ENCODE assay signal across 10 mouse cellular contexts in genomic region chr16:31425508-31425907, GRCm38 (mm10). TPM values are rescaled to one million over a fixed set of nuclear protein-coding genes. Genes with fewer than 3 reads are reported as not detected.
A peak's percentile ranks its signal among the peaks of the same experiment; 100 is the strongest.
DNase-seq lines count a peak whose midpoint lies in the region; ATAC-seq and TF ChIP-seq lines count a peak whose summit lies in the region.
"Had no signal": no experiment of that assay in that cellular context is flagged by ENCODE, and none has a peak within 500 bp of the region (broad histone marks: within the 10 kb centered on the region; RNA-seq: fewer than 3 reads in every experiment).

No protein-coding gene starts in this region.

- intact Hi-C loops in heart, postnatal 14 days (cut with DNase I): no loop called here

- no peak overlapping the region for H3K9ac ChIP-seq in hindbrain, embryonic 12.5 days
- H3K9ac ChIP-seq in liver, embryonic 11.5 days (ENCODE audit: low read depth, low read length): no peak overlapping the region
- H3K9ac ChIP-seq: embryonic facial prominence, embryonic 13.5 days; lung, embryonic 15.5 days had no signal

- H3K4me3 ChIP-seq in hindbrain, embryonic 10.5 days: no peak overlapping the region
- H3K4me3 ChIP-seq in hindbrain, embryonic 12.5 days: no peak overlapping the region
- H3K4me3 ChIP-seq in G1E (ENCODE audit: low read depth, low read length): no peak overlapping the region
- no peak overlapping the region for H3K4me3 ChIP-seq in cerebellum, adult 2 months (replicated peaks; ENCODE audit: insufficient read depth, low read depth, low read length)
- H3K4me3 ChIP-seq in liver, embryonic 11.5 days (ENCODE audit: low read depth, low read length): no peak overlapping the region
- H3K4me3 ChIP-seq: embryonic facial prominence, embryonic 13.5 days; lung, embryonic 15.5 days had no signal

- WGBS in hindbrain, embryonic 10.5 days: 7% methylated on average over 4 of the region's 4 CpGs
- 0% methylated on average over 4 of the region's 4 CpGs for WGBS in hindbrain, embryonic 12.5 days
- WGBS in cerebellum, adult 2 months: under 1% methylated on average over 4 of the region's 4 CpGs
- WGBS in liver, embryonic 11.5 days: 2% methylated on average over 4 of the region's 4 CpGs

- no peak overlapping the region for H3K4me2 ChIP-seq in hindbrain, embryonic 12.5 days (replicated peaks)
- no peak overlapping the region for H3K4me2 ChIP-seq in liver, embryonic 11.5 days
- H3K4me2 ChIP-seq: embryonic facial prominence, embryonic 13.5 days; lung, embryonic 15.5 days had no signal

- ATAC-seq in hindbrain, embryonic 12.5 days (ENCODE audit: low FRiP score): no peak
- ATAC-seq in G1E (ENCODE audit: extremely low read depth, insufficient number of reproducible peaks, low FRiP score, poor library complexity, severe bottlenecking): no peak; the same call in 1 of the 2 replicates
- ATAC-seq in liver, embryonic 11.5 days (replicated peaks; ENCODE audit: low FRiP score): no peak

- H3K9me3 ChIP-seq in hindbrain, embryonic 10.5 days: no peaks in the 10 kb centered on the region
- H3K9me3 ChIP-seq in hindbrain, embryonic 12.5 days (replicated peaks): no peaks in the 10 kb centered on the region
- peaks cover 18% of the 10 kb centered on the region for H3K9me3 ChIP-seq in G1E (replicated peaks)
- no peaks in the 10 kb centered on the region for H3K9me3 ChIP-seq in liver, embryonic 11.5 days (ENCODE audit: control insufficient read depth, low read length)
- H3K9me3 ChIP-seq: embryonic facial prominence, embryonic 13.5 days; lung, embryonic 15.5 days had no signal

- peak; percentile 64 for DNase-seq in hindbrain, embryonic 10.5 days (ENCODE audit: low spot score)
- peak; percentile 38 for DNase-seq in G1E (ENCODE audit: low spot score)
- peak; percentile 78 to 89 for DNase-seq in cerebellum, adult 2 months
- peak; percentile 70 to 77 for DNase-seq in heart, postnatal 14 days
- peak; percentile 57 for DNase-seq in liver, embryonic 11.5 days (ENCODE audit: low spot score)
- peak; percentile 78 for DNase-seq in retina, postnatal 1 day
- peak; percentile 95 for DNase-seq in thymus, postnatal 4 days

- TF ChIP-seq POLR2A in cerebellum, adult 2 months (IDR thresholded peaks at IDR 0.05; ENCODE audit: borderline replicate concordance, insufficient read depth, low read length): no peak

- H3K27ac ChIP-seq in hindbrain, embryonic 10.5 days: no peak overlapping the region
- H3K27ac ChIP-seq in hindbrain, embryonic 12.5 days: no peak overlapping the region
- no peak overlapping the region for H3K27ac ChIP-seq in cerebellum, adult 2 months (ENCODE audit: insufficient read depth, low read length)
- H3K27ac ChIP-seq in liver, embryonic 11.5 days (ENCODE audit: low read depth, low read length): no peak overlapping the region
- H3K27ac ChIP-seq: embryonic facial prominence, embryonic 13.5 days; lung, embryonic 15.5 days had no signal

- no peaks in the 10 kb centered on the region for H3K36me3 ChIP-seq in hindbrain, embryonic 10.5 days
- no peaks in the 10 kb centered on the region for H3K36me3 ChIP-seq in hindbrain, embryonic 12.5 days
- no peaks in the 10 kb centered on the region for H3K36me3 ChIP-seq in G1E (replicated peaks)
- H3K36me3 ChIP-seq in liver, embryonic 11.5 days (ENCODE audit: control insufficient read depth, insufficient read depth, low read length): no peaks in the 10 kb centered on the region
- H3K36me3 ChIP-seq: embryonic facial prominence, embryonic 13.5 days; lung, embryonic 15.5 days had no signal

- peaks cover 37% of the 10 kb centered on the region for H3K27me3 ChIP-seq in hindbrain, embryonic 10.5 days (ENCODE audit: insufficient read depth, poor library complexity, severe bottlenecking)
- peaks cover 20% of the 10 kb centered on the region for H3K27me3 ChIP-seq in hindbrain, embryonic 12.5 days
- H3K27me3 ChIP-seq in G1E (ENCODE audit: insufficient read depth, low read length): peaks cover 19% of the 10 kb centered on the region; the same call in 1 of the 2 replicates
- no peaks in the 10 kb centered on the region for H3K27me3 ChIP-seq in cerebellum, adult 2 months (ENCODE audit: control insufficient read depth, insufficient read depth, low read length)
- peaks cover 21% of the 10 kb centered on the region for H3K27me3 ChIP-seq in liver, embryonic 11.5 days (replicated peaks; ENCODE audit: control insufficient read depth, insufficient read depth, low read length)

- peak; percentile 99 for TF ChIP-seq CTCF in G1E (IDR thresholded peaks at IDR 0.05; ENCODE audit: low read depth, low read length)
- peak; percentile 87 for TF ChIP-seq CTCF in cerebellum, adult 2 months (IDR thresholded peaks at IDR 0.05; ENCODE audit: borderline replicate concordance, insufficient read depth, low read depth, low read length)

- H3K4me1 ChIP-seq in hindbrain, embryonic 10.5 days (replicated peaks): peaks cover 22% of the 10 kb centered on the region
- no peaks in the 10 kb centered on the region; the same call in 1 of the 2 replicates for H3K4me1 ChIP-seq in hindbrain, embryonic 12.5 days
- H3K4me1 ChIP-seq in G1E (ENCODE audit: insufficient read depth, low read depth, low read length): peaks cover 35% of the 10 kb centered on the region
- no peaks in the 10 kb centered on the region for H3K4me1 ChIP-seq in cerebellum, adult 2 months (ENCODE audit: control insufficient read depth, insufficient read depth, low read length)
- H3K4me1 ChIP-seq in liver, embryonic 11.5 days (replicated peaks; ENCODE audit: control insufficient read depth, insufficient read depth, low read length): peaks cover 37% of the 10 kb centered on the region

RNA-seq across cellular contexts. Expression of gene Bdh1, which starts 3.4 kb away (rescaled TPM):
- polyA plus RNA-seq in hindbrain, embryonic 10.5 days (2016; fragmentation: Nextera tagmentation; extraction: Ambion mirVana): 14.0 and 28.8 TPM in 2 replicates
- 45.5 and 55.7 TPM in 2 replicates for polyA plus RNA-seq in hindbrain, embryonic 12.5 days (2016; fragmentation: Nextera tagmentation; extraction: Ambion mirVana)
- total RNA-seq in G1E (2014; fragmentation: Nextera tagmentation) (not detected in 2 replicates), G1E (2017) (0.06 and 0.11 TPM in 2 replicates)
- polyA plus RNA-seq in G1E (2012): not detected in 2 replicates
- 186 and 197 TPM in 2 replicates for polyA plus RNA-seq in cerebellum, adult 2 months (2012; rRNA removed)
- 1 to 10 TPM in 1 of 2 experiments, under 1 TPM in 1; 0.41 to 2.6 TPM for total RNA-seq in heart, postnatal 14 days (2021)
- 42.8 and 47.2 TPM in 2 replicates for polyA plus RNA-seq in liver, embryonic 11.5 days (2014; fragmentation: Nextera tagmentation; extraction: Ambion mirVana)

Comparison
In these comparisons a context has a peak if more than half of its experiments do, and no peak if none do; other contexts are left out.
1. DNase-seq: peak in every context shown above with its lines; median percentile 95 in thymus, postnatal 4 days; 84 in cerebellum, adult 2 months; 78 in retina, postnatal 1 day; 74 in heart, postnatal 14 days; 64 in hindbrain, embryonic 10.5 days; 57 in liver, embryonic 11.5 days; 38 in G1E.
2. RNA of gene Bdh1, which starts 3.4 kb away (polyA plus RNA-seq): 186 to 197 TPM in cerebellum, adult 2 months, 45.5 to 55.7 TPM in hindbrain, embryonic 12.5 days, 42.8 to 47.2 TPM in liver, embryonic 11.5 days and 14.0 to 28.8 TPM in hindbrain, embryonic 10.5 days; not detected in G1E; every median in the first group is over 10 times any median in the second.